18 mouse cellular contexts compared by ENCODE assay signal in genomic region chr17:50416119-50416518, GRCm38 (mm10).
DNase-seq lines count a peak whose midpoint lies in the region; TF ChIP-seq lines count a peak whose summit lies in the region.
"Had no signal": no experiment of that assay in that cellular context is flagged by ENCODE, and none has a peak within 500 bp of the region (broad histone marks: within the 10 kb centered on the region; RNA-seq: fewer than 3 reads in every experiment).

No protein-coding gene starts in this region.

- peak in 1 of 2 experiments; percentile 11 for DNase-seq in spleen, adult 2 months (ENCODE audit: low read depth in 1 of 2, low spot score in 2 of 2)
- DNase-seq in spleen, postnatal 10 days (ENCODE audit: low spot score in 2 of 2), result no peak
- peak; percentile 89 for DNase-seq in MEL-GATA-1-ER (ENCODE audit: extremely low read depth, low read depth)
- peak; percentile 39 for DNase-seq in induced T-regulatory cell, adult 2 months (ENCODE audit: low read depth)
- DNase-seq in thymus, postnatal 14 days, result peak; percentile 37
- no peak for DNase-seq in heart, embryonic 10.5 days (ENCODE audit: low spot score)
- no peak for DNase-seq in gastrocnemius, postnatal 36 days
- DNase-seq in adrenal gland, postnatal 14 days, result no peak
- DNase-seq: cerebellum, postnatal 10 days; heart, postnatal 14 days; lung, postnatal 14 days; right cerebral cortex, postnatal 4 days had no signal

- intact Hi-C loops in gastrocnemius, postnatal 36 days (cut with DNase I), result loop anchor here (5.0 kb wide), 2 partner anchors 211 to 376 kb away; no protein-coding TSS in a partner anchor

- H3K4me3 ChIP-seq in spleen, adult 2 months (ENCODE audit: extremely low read depth, insufficient read depth, insufficient read length), result no peak overlapping the region
- no peak overlapping the region for H3K4me3 ChIP-seq in heart, embryonic 10.5 days
- H3K4me3 ChIP-seq: embryonic facial prominence, embryonic 15.5 days; forebrain, embryonic 10.5 days; heart, embryonic 12.5 days; hindbrain, embryonic 13.5 days; intestine, embryonic 15.5 days; limb, embryonic 13.5 days had no signal

- no peak for TF ChIP-seq CTCF in spleen, adult 2 months (IDR thresholded peaks at IDR 0.05; ENCODE audit: extremely low read depth, insufficient read depth, insufficient read length, insufficient replicate concordance)

- no peaks in the 10 kb centered on the region; the same call in 1 of the 2 replicates for H3K9me3 ChIP-seq in heart, embryonic 10.5 days
- H3K9me3 ChIP-seq: embryonic facial prominence, embryonic 15.5 days; hindbrain, embryonic 13.5 days; intestine, embryonic 15.5 days had no signal

- TF ChIP-seq POLR2A in spleen, adult 2 months (IDR thresholded peaks at IDR 0.05; ENCODE audit: low read depth, low read length), result no peak

- H3K36me3 ChIP-seq in spleen, adult 2 months (ENCODE audit: control insufficient read depth, insufficient read depth, low read length), result no peaks in the 10 kb centered on the region
- H3K36me3 ChIP-seq in heart, embryonic 10.5 days, result no peaks in the 10 kb centered on the region
- H3K36me3 ChIP-seq: embryonic facial prominence, embryonic 15.5 days; forebrain, embryonic 10.5 days; heart, embryonic 12.5 days; hindbrain, embryonic 13.5 days; intestine, embryonic 15.5 days; limb, embryonic 13.5 days had no signal

- H3K27me3 ChIP-seq in spleen, adult 2 months (ENCODE audit: control insufficient read depth, insufficient read depth, low read length), result no peaks in the 10 kb centered on the region
- H3K27me3 ChIP-seq in heart, embryonic 10.5 days (ENCODE audit: insufficient read depth, poor library complexity, severe bottlenecking), result no peaks in the 10 kb centered on the region
- H3K27me3 ChIP-seq: embryonic facial prominence, embryonic 15.5 days; hindbrain, embryonic 13.5 days; intestine, embryonic 15.5 days; limb, embryonic 13.5 days had no signal

- peak overlapping the region; percentile 74; the same call in 1 of the 2 replicates for H3K27ac ChIP-seq in spleen, adult 2 months (ENCODE audit: insufficient read depth, low read length)
- H3K27ac ChIP-seq in heart, embryonic 10.5 days, result no peak overlapping the region
- H3K27ac ChIP-seq: embryonic facial prominence, embryonic 15.5 days; forebrain, embryonic 10.5 days; hindbrain, embryonic 13.5 days; intestine, embryonic 15.5 days; limb, embryonic 13.5 days had no signal

- peaks cover 12% of the 10 kb centered on the region; the same call in 1 of the 2 replicates for H3K4me1 ChIP-seq in spleen, adult 2 months (ENCODE audit: control insufficient read depth, insufficient read depth, insufficient read length)
- H3K4me1 ChIP-seq in heart, embryonic 10.5 days, result no peaks in the 10 kb centered on the region
- H3K4me1 ChIP-seq: embryonic facial prominence, embryonic 15.5 days; forebrain, embryonic 10.5 days; heart, embryonic 12.5 days; hindbrain, embryonic 13.5 days; intestine, embryonic 15.5 days; limb, embryonic 13.5 days had no signal

- 8% methylated on average over 1 of the region's 1 CpGs for WGBS in spleen, adult 2 months
- WGBS in heart, embryonic 10.5 days, result 55% methylated on average over 1 of the region's 1 CpGs

Comparison
In these comparisons a context has a peak if more than half of its experiments do, and no peak if none do; other contexts are left out.
1. DNase-seq: peak in MEL-GATA-1-ER (single experiment), induced T-regulatory cell, adult 2 months (single experiment) and thymus, postnatal 14 days (single experiment); none in spleen, postnatal 10 days (0 of 2), heart, embryonic 10.5 days (single experiment), gastrocnemius, postnatal 36 days (0 of 2) and adrenal gland, postnatal 14 days (single experiment).